Mouse (Mus musculus) embryo, embryonic 11 days (tissue): ENCODE data around the gene Kif22.

Source experiments
- DNase-seq: peaks from one replicate; pipeline ENCODE4 v3.0.0-alpha.2; 2015

Gene Kif22

GRCm38 (mm10) chr7:127030172-127030571, 12.1 kb downstream of the Kif22 start:
- DNase-seq = no peak

DNA sequence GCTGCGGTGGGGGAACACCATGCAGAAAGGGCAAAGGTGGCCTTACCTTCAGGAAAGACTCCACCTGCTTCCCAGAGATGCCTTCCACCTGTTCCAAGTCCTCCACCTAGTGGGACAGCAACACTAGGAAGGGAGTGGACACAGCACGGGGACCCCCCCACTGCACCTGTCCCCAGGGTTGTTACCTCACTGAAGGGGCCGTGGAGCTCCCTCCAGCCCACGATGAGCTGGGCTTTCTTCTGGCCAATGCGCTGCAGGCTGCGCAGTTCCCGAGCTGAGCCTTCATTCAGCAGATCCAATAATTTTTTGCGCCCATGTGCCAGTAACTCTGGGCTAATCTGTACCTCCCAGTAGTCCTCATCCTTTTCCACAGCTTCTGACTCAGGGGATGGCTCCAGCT, 14.4 kb downstream of the Kif22 start:
- DNase-seq = no peak

DNA sequence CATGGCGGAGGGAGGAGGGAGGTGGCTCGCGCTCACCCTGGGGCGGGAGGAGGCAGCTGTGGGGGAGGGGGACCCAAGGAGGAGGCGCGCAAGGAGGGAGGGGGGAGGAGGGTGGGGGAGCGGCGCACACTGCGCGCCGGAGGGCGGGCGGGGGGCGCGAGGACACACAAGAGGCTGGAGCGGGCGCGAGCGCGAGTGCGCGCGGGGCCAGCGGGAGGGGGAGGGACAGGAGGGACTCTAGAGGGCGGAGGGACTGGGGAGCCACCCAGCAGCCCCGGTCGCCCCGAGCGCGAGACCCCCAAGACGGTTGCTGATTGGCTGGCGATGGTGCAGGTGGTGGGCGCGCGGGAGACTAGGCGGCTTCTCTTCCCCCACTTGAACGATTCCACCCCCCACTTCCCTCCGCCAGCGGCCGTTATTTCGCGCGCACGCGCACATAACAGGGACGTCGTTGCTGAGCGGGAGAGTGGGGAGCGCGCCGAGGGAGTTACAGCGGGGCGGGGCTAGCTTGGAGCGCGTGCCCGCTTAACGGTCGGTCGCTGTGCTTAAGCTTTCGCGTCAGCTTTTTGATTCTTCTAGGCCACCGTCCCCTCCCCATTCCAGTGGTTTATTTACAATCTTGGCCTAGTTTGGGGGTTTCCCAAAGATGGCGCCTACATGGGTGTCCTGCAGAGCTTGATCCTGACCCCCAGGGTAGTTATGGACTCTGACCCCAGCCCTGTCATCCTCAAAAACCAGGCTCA, 15.1 kb downstream of the Kif22 start, which contains the start of gene Maz:
Maz (minus strand) TSS at position 54 of the 743 bp plus-strand sequence.
- DNase-seq = peak; percentile 99

GRCm38 (mm10) chr7:127026616-127026983, 15.7 kb downstream of the Kif22 start:
- no peak for DNase-seq

DNA sequence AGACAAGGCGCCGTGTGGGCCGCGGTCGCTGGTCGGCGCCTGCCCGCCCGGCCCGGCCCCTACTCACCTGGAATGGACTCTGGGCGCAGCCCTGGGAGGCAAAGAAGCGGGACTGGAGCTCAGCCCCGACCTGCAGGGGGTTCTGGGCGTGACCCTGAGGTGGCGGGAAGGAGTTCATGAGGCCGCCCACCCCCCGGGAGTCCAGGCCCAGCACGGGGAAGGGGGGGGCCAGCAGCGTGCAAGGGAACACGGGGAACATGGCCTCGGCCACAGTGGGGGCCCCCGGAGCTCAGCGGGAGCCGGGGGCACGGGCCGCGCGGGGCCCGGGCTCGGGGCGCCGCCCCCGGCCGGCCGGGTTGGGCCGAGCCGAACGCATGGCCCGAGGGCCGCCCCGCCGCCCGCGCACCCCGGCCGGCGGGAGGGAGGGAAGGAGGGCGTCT, 16.1 kb downstream of the Kif22 start:
- DNase-seq = peak; percentile 84

- DNase-seq = no peak
Measured at GRCm38 (mm10) chr7:127025556-127026160, 16.6 kb downstream of the Kif22 start.

- DNase-seq = peak; percentile 86
Measured at GRCm38 (mm10) chr7:127024755-127025555, 17.3 kb downstream of the Kif22 start.

DNA sequence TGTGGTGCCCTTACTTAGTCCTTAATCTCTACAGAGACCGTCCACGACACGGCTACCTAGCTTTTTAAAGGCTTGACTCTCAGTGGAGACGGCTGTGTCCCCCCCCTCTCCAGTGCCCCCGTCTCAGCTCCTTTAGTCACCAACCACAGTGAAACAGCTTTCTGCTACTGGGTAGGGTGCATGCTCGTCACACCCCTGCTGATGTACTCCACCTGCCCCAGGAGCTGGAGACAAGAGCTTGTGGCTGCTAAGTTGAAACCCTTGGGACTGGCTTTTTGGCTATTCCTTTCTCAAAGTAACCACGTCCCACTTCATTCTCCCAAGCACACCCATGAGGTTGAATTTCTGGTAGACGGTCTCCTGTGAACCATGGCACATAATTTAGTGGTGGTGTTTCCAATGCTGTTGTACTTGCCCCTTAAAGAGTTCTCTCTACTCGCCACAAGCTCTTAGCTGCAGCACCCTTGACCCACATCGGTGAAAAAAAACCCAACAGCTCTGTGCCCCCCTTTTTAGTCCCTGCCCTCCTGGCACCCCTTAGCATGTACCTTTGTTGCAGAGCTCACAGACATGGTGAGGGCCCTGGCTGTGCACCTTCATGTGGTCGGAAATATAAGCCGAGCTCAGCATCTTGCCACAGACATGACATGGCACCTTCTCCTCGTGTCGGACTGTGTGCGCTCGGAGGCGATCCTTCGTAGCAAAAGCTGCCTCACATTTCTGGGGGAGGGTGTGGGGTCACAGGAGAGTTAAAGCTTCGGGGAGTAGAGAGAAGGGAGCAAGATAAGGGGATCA, 18.2 kb downstream of the Kif22 start:
- no peak for DNase-seq

- DNase-seq = no peak
Measured at GRCm38 (mm10) chr7:127023272-127023691, 19.0 kb downstream of the Kif22 start.

- DNase-seq = no peak
Measured at GRCm38 (mm10) chr7:127022528-127023271, 19.6 kb downstream of the Kif22 start.

GRCm38 (mm10) chr7:127021563-127022527, 20.4 kb downstream of the Kif22 start:
- DNase-seq = no peak

DNA sequence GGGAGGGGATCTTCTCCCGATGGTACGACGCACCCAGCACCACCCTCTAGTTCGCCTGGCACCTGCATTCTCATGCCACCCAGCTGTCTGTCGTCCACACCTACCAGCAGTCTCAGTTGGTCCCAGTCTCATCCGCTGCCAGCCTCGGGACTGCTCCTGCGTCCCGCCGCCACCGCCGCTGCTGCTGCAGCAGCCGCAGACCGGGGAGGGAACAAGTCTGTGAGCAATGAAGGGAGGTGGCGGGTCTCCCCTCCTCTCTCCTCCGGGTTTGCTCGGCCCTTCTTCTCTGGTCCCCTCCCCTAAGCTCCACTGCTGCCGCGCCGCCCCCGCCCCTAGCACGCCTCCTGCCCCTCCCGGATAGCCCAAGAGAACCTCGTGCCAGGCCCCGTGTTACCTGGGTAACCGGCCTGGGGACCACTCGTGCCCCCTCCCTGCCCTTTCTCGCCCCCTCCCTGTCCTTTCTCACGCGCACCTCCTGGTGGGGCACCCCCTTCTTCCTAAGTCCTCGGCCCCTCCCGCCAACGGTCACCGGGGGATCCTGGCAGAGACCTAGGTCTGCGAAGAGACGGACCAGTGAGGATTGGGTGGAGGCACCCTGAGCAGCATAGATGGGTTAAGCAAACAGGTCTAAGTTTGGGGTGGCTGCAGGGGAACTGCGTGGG, 21.2 kb downstream of the Kif22 start, which contains the start of the genes Gm42742 and Prrt2:
Gm42742 (minus strand) TSS at position 197 of the 662 bp plus-strand sequence.
Prrt2 (minus strand) TSS at position 311 of the 662 bp plus-strand sequence.
- peak; percentile 79 for DNase-seq

- DNase-seq = no peak
Measured at GRCm38 (mm10) chr7:127020491-127020890, 21.8 kb downstream of the Kif22 start.

GRCm38 (mm10) chr7:127020031-127020430, 22.2 kb downstream of the Kif22 start:
- DNase-seq = no peak

- DNase-seq = no peak
Measured at GRCm38 (mm10) chr7:127019306-127019960, 22.8 kb downstream of the Kif22 start.

GRCm38 (mm10) chr7:127018416-127019305, 23.6 kb downstream of the Kif22 start:
- DNase-seq = no peak

GRCm38 (mm10) chr7:127017950-127018345, 24.3 kb downstream of the Kif22 start:
- DNase-seq = no peak
